Mouse (Mus musculus): ENCODE measurements around the gene Gm47969. TPM values are rescaled to one million over a fixed set of nuclear protein-coding genes. Genes with fewer than 3 reads are reported as not detected.

Gm47969 gene
- polyA plus RNA-seq, 1 experiment from 2014 or later = not detected

DNA sequence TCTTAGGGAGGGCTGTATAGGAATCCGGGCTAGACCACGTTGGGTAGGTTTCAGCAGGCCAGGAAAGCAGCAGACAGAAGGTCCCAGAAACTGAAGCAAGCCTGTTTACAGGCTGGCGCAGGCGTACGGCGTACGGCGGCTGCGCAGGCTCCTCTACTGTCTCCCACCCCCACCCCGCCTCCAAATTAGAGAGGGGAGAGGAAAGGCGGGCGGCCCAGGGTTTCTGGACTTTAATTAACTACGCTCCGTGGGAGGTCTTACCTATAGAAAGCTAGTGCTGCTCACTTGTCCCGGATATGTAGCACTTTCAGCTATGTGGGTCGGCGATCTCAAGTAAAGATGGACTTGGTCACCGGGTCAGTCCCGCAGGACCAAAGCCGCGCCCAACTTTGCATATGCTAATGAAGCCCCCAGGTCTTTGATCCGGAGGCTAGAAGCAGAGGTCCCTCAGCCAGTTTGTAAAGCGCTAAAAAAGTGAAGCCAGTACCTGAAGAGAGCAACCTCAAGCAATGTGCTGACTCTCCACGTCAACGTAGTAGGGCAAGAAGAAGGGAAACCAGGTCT is 6.5 kb upstream of the Gm47969 start, which contains the start of gene Slc19a3:
Gene Slc19a3 (minus strand): TSS at position 340 of the 564 bp plus-strand sequence.
- Histone ChIP-seq H3K9me3 (no peaks in the 10 kb centered on the region), H3K9ac (peak within 1 kb of the TSS; percentile 46; the same call in 1 of the 2 replicates), H3K27me3 (no peaks in the 10 kb centered on the region), H3K4me1 (no peaks in the 10 kb centered on the region), H3K4me3 (peak within 1 kb of the TSS; percentile 46), H3K36me3 (no peaks in the 10 kb centered on the region), H3K4me2 (replicated peaks) (peak within 1 kb of the TSS; percentile 56), H3K27ac (peak within 1 kb of the TSS; percentile 51; the same call in 1 of the 2 replicates)
- under 1% methylated on average over 25 of the region's 25 CpGs for WGBS
- peak; percentile 82; the same call in 1 of the 2 replicates for ATAC-seq (ENCODE audit: insufficient number of reproducible peaks, insufficient read depth, low FRiP score, low TSS enrichment)

DNA sequence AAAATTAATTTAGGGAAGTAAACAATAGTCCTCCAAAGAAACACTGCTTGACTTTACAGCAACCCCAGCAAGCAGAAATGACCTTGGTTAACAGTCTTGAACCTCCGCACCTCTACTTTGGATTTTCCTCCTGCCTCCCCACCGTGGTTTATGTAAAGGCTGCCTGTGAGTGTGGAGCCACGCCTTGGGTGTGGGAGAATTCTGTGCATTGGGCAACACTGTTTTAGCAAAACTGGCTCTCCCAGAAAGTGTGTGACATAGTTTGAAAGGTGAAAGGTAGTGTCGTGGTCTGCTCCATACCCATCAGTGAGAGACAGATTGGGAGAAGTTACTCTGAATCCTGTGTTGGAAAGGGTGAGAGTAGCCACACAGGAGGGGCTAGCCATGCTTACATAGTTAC is 5.7 kb upstream of the Gm47969 start:
- Histone ChIP-seq H3K9me3 (no peaks in the 10 kb centered on the region), H3K27ac (no peak overlapping the region), H3K9ac (no peak overlapping the region), H3K27me3 (no peaks in the 10 kb centered on the region), H3K4me3 (no peak overlapping the region), H3K4me2 (replicated peaks) (no peak overlapping the region), H3K36me3 (no peaks in the 10 kb centered on the region), H3K4me1 (no peaks in the 10 kb centered on the region)
- ATAC-seq (ENCODE audit: insufficient number of reproducible peaks, insufficient read depth, low FRiP score, low TSS enrichment) = no peak
- WGBS = 72% methylated on average over 4 of the region's 4 CpGs

GRCm38 (mm10) chr1:83042380-83042779 is 2.4 kb upstream of the Gm47969 start, which contains the start of gene Krtap28-10:
Gene Krtap28-10 (minus strand): TSS chr1:83042480.
- Histone ChIP-seq H3K4me1 (no peaks in the 10 kb centered on the region), H3K27ac (no peak within 1 kb of the TSS), H3K27me3 (no peaks in the 10 kb centered on the region), H3K4me3 (no peak within 1 kb of the TSS), H3K4me2 (replicated peaks) (no peak within 1 kb of the TSS), H3K9me3 (no peaks in the 10 kb centered on the region), H3K36me3 (no peaks in the 10 kb centered on the region), H3K9ac (no peak within 1 kb of the TSS)
- ATAC-seq (ENCODE audit: insufficient number of reproducible peaks, insufficient read depth, low FRiP score, low TSS enrichment) = no peak
- 92% methylated on average over 2 of the region's 2 CpGs for WGBS

- Histone ChIP-seq H3K4me2 (replicated peaks) (no peak overlapping the region), H3K4me3 (no peak overlapping the region), H3K27me3 (no peaks in the 10 kb centered on the region), H3K27ac (no peak overlapping the region), H3K9me3 (no peaks in the 10 kb centered on the region), H3K9ac (no peak overlapping the region), H3K36me3 (no peaks in the 10 kb centered on the region), H3K4me1 (no peaks in the 10 kb centered on the region)
- WGBS = 38% methylated on average over 1 of the region's 1 CpGs
- ATAC-seq (ENCODE audit: insufficient number of reproducible peaks, insufficient read depth, low FRiP score, low TSS enrichment) = no peak
These were observed 13.7 kb downstream of the Gm47969 start for GRCm38 (mm10) chr1:83058481-83058880.

DNA sequence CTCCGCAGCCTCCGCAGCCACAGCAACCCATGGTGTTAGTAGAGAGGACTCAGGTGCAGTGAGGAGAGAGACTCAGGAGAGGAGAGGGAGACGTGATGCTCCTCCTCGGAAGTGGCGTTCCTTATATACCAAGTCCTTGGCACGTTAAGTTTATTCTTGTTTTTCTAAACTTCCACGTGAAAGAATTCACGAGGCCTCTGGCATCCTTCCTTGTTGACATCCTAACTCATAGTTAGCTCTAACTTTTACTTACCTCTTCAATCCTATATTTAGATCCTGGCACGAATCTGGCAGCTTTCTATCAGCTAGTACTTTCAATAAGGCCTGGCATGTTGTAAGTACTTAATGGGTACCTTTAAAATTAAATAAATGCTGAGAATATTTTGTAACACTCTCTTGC is 14.5 kb downstream of the Gm47969 start, which contains the start of gene A030005K14Rik:
Gene A030005K14Rik (minus strand): TSS at position 101 of the 400 bp plus-strand sequence.
- no peaks in the 10 kb centered on the region for H3K36me3 ChIP-seq
- WGBS = 94% methylated on average over 9 of the region's 9 CpGs
- H3K27me3 ChIP-seq = no peaks in the 10 kb centered on the region
- H3K27ac ChIP-seq = no peak within 1 kb of the TSS
- no peak within 1 kb of the TSS for H3K4me2 ChIP-seq (replicated peaks)
- H3K9me3 ChIP-seq = no peaks in the 10 kb centered on the region
- H3K4me1 ChIP-seq = no peaks in the 10 kb centered on the region
- no peak within 1 kb of the TSS for H3K9ac ChIP-seq
- ATAC-seq (ENCODE audit: insufficient number of reproducible peaks, insufficient read depth, low FRiP score, low TSS enrichment) = no peak
- H3K4me3 ChIP-seq = no peak within 1 kb of the TSS

- Histone ChIP-seq H3K4me3 (no peak within 1 kb of the TSS), H3K27ac (no peak within 1 kb of the TSS), H3K4me1 (no peaks in the 10 kb centered on the region), H3K9ac (no peak within 1 kb of the TSS), H3K27me3 (no peaks in the 10 kb centered on the region), H3K36me3 (no peaks in the 10 kb centered on the region), H3K4me2 (replicated peaks) (no peak within 1 kb of the TSS), H3K9me3 (no peaks in the 10 kb centered on the region)
- ATAC-seq (ENCODE audit: insufficient number of reproducible peaks, insufficient read depth, low FRiP score, low TSS enrichment) = no peak
- WGBS = 78% methylated on average over 1 of the region's 4 CpGs
These were observed 15.9 kb downstream of the Gm47969 start, which contains the start of gene Krtap28-13 for GRCm38 (mm10) chr1:83060643-83061042. Gene Krtap28-13 (plus strand): TSS chr1:83060930.

- no peak overlapping the region for H3K4me2 ChIP-seq (replicated peaks)
- 21% methylated on average over 3 of the region's 3 CpGs for WGBS
- H3K4me1 ChIP-seq = no peaks in the 10 kb centered on the region
- no peak overlapping the region for H3K9ac ChIP-seq
- no peaks in the 10 kb centered on the region for H3K27me3 ChIP-seq
- no peak for ATAC-seq (ENCODE audit: insufficient number of reproducible peaks, insufficient read depth, low FRiP score, low TSS enrichment)
- no peak overlapping the region for H3K4me3 ChIP-seq
- no peaks in the 10 kb centered on the region for H3K36me3 ChIP-seq
- H3K9me3 ChIP-seq = no peaks in the 10 kb centered on the region
- H3K27ac ChIP-seq = no peak overlapping the region
These were observed 20.1 kb downstream of the Gm47969 start for GRCm38 (mm10) chr1:83064851-83065250.

DNA sequence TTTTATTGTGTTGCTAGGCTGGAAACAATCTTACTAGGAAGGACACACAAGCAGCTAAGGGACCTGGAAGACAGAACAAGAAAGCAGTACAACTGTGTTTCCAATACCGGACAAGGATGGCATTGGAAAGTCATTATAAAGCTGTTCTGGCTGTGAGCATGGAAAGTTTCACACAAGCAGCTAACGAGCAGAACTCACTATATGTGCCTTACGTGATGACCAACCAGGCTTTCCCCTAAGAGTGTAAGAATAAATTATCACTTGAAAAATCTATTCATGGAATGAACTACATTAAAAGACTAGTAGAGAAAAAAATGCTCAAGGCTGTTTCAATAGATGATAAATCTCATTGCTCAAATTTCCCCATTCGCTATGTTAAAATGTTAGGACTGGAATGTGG is 21.8 kb downstream of the Gm47969 start:
- Histone ChIP-seq H3K4me2 (replicated peaks) (no peak overlapping the region), H3K36me3 (no peaks in the 10 kb centered on the region), H3K9ac (no peak overlapping the region), H3K4me3 (no peak overlapping the region), H3K9me3 (no peaks in the 10 kb centered on the region), H3K27ac (no peak overlapping the region), H3K4me1 (no peaks in the 10 kb centered on the region), H3K27me3 (no peaks in the 10 kb centered on the region)
- 92% methylated on average over 4 of the region's 4 CpGs for WGBS
- no peak for ATAC-seq (ENCODE audit: insufficient number of reproducible peaks, insufficient read depth, low FRiP score, low TSS enrichment)

DNA sequence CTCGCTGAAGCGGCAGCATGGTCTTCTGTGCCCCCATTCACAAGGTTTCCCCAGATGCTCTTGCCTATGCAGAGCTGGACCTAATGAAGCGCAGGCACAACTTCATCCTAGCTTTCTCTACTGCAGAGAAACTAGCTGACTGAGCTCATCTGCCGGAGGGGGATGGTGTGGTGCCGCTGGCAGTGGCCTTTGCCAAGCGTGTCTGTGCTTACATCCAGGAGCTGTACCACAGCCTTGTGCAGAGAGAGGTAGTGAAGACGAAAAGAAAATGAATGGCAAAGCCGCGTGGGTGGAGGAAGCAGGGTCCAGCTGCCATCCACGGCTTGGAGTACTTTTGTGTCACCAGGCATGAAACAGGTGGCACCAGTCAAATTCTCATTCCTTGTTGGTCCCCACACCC is 22.5 kb downstream of the Gm47969 start:
- no peaks in the 10 kb centered on the region for H3K4me1 ChIP-seq
- no peaks in the 10 kb centered on the region for H3K36me3 ChIP-seq
- no peak for ATAC-seq (ENCODE audit: insufficient number of reproducible peaks, insufficient read depth, low FRiP score, low TSS enrichment)
- no peaks in the 10 kb centered on the region for H3K9me3 ChIP-seq
- H3K9ac ChIP-seq = no peak overlapping the region
- no peak overlapping the region for H3K4me3 ChIP-seq
- no peak overlapping the region for H3K4me2 ChIP-seq (replicated peaks)
- no peak overlapping the region for H3K27ac ChIP-seq
- no peaks in the 10 kb centered on the region for H3K27me3 ChIP-seq
- 91% methylated on average over 10 of the region's 10 CpGs for WGBS

GRCm38 (mm10) chr1:83075526-83076189 is 30.9 kb downstream of the Gm47969 start:
- ATAC-seq (ENCODE audit: insufficient number of reproducible peaks, insufficient read depth, low FRiP score, low TSS enrichment) = no peak
- Histone ChIP-seq H3K9me3 (no peaks in the 10 kb centered on the region), H3K36me3 (no peaks in the 10 kb centered on the region), H3K27ac (no peak overlapping the region), H3K27me3 (no peaks in the 10 kb centered on the region), H3K4me1 (no peaks in the 10 kb centered on the region), H3K4me2 (replicated peaks) (peak overlapping the region; percentile 19; the same call in 1 of the 2 replicates), H3K9ac (no peak overlapping the region), H3K4me3 (0 out of 2 replicates have a peak overlapping the region, but pooled peaks have one; percentile 9)
- WGBS = 41% methylated on average over 15 of the region's 15 CpGs

GRCm38 (mm10) chr1:83076190-83076917 is 31.6 kb downstream of the Gm47969 start:
- 0 out of 2 replicates have a peak overlapping the region, but pooled peaks have one; percentile 9 for H3K4me3 ChIP-seq
- H3K4me2 ChIP-seq (replicated peaks) = peak overlapping the region; percentile 19; the same call in 1 of the 2 replicates
- WGBS = 46% methylated on average over 11 of the region's 11 CpGs
- no peak for ATAC-seq (ENCODE audit: insufficient number of reproducible peaks, insufficient read depth, low FRiP score, low TSS enrichment)
- H3K4me1 ChIP-seq = no peaks in the 10 kb centered on the region
- no peaks in the 10 kb centered on the region for H3K9me3 ChIP-seq
- no peaks in the 10 kb centered on the region for H3K36me3 ChIP-seq
- no peaks in the 10 kb centered on the region for H3K27me3 ChIP-seq
- H3K9ac ChIP-seq = no peak overlapping the region
- H3K27ac ChIP-seq = no peak overlapping the region

Data from embryonic facial prominence, embryonic 12.5 days (tissue).